Mouse (Mus musculus) ES-Bruce4 (cell line): ENCODE results near the gene Dnajb8. TPM values are rescaled to one million over a fixed set of nuclear protein-coding genes. Genes with fewer than 3 reads are reported as not detected.

Experiments
- H3K27ac ChIP-seq: 2 replicates; pipeline ENCODE4 v1.5.1; 2012; ENCODE audit warnings: low read length, inconsistent platforms; ENCODE audit not compliant: insufficient read depth
- H3K27me3 ChIP-seq: 2 replicates; pipeline ENCODE4 v1.6.1; 2012; ENCODE audit warnings: mild to moderate bottlenecking, low read length, inconsistent platforms; ENCODE audit not compliant: control insufficient read depth, poor library complexity, insufficient read depth, severe bottlenecking
- H3K36me3 ChIP-seq: 2 replicates; pipeline ENCODE4 v1.6.1; 2012; ENCODE audit warnings: inconsistent platforms, mild to moderate bottlenecking, low read length, moderate library complexity; ENCODE audit not compliant: control insufficient read depth, poor library complexity, insufficient read depth, severe bottlenecking
- H3K4me1 ChIP-seq: one replicate; pipeline ENCODE4 v1.8.1; 2011; ENCODE audit warnings: low read length; ENCODE audit not compliant: control insufficient read depth, insufficient read depth
- H3K4me3 ChIP-seq: 2 replicates; pipeline ENCODE4 v1.5.1; 2011; ENCODE audit warnings: low read depth, mild to moderate bottlenecking, low read length
- H3K9ac ChIP-seq: 2 replicates; pipeline ENCODE4 v1.6.1; 2012; ENCODE audit warnings: low read depth, mild to moderate bottlenecking, inconsistent platforms; ENCODE audit not compliant: poor library complexity, severe bottlenecking
- H3K9me3 ChIP-seq: replicated peaks from 2 replicates; pipeline ENCODE4 v1.6.1; 2012; ENCODE audit warnings: mild to moderate bottlenecking, low read length, inconsistent platforms; ENCODE audit not compliant: control insufficient read depth, poor library complexity, insufficient read depth, severe bottlenecking
- CTCF ChIP-seq: IDR thresholded peaks from one replicate; pipeline ENCODE4 v1.8.1; 2011; ENCODE audit warnings: low read depth, low read length
- EP300 ChIP-seq: IDR thresholded peaks from 2 replicates; pipeline ENCODE4 v1.6.1; 2011; ENCODE audit warnings: low read depth, low read length; ENCODE audit not compliant: insufficient read depth
- POLR2A ChIP-seq: IDR thresholded peaks from one replicate; pipeline ENCODE4 v1.8.1; 2011; ENCODE audit warnings: low read length; ENCODE audit not compliant: insufficient read depth
- polyA plus RNA-seq: library from polyadenylated mRNA; stranded (reverse); fragments of >200 nt; gene quantifications from 2 replicates; pipeline ENCODE4 v1.2.4, GENCODE M21; 2011; ENCODE audit warnings: low read depth; ENCODE audit not compliant: missing spikeins, insufficient read depth, insufficient read length

Gene Dnajb8
- polyA plus RNA-seq, 1 experiment, result not detected

- H3K9ac ChIP-seq, result no peak overlapping the region
- no peaks in the 10 kb centered on the region for H3K27me3 ChIP-seq
- H3K4me1 ChIP-seq, result peaks cover 6% of the 10 kb centered on the region
- H3K27ac ChIP-seq, result no peak overlapping the region
- no peaks in the 10 kb centered on the region for H3K9me3 ChIP-seq
- TF ChIP-seq CTCF, result no peak
- no peak for TF ChIP-seq POLR2A
- TF ChIP-seq EP300, result 0 out of 2 replicates have a peak, but pooled peaks have one; percentile 11
- H3K4me3 ChIP-seq, result no peak overlapping the region
- no peaks in the 10 kb centered on the region for H3K36me3 ChIP-seq
Measured at GRCm38 (mm10) chr6:88215797-88216196, 6.3 kb upstream of the Dnajb8 start.

- H3K4me1 ChIP-seq, result peaks cover 6% of the 10 kb centered on the region
- no peak for TF ChIP-seq EP300
- no peak for TF ChIP-seq CTCF
- TF ChIP-seq POLR2A, result no peak
Measured at GRCm38 (mm10) chr6:88216199-88216598, 5.9 kb upstream of the Dnajb8 start.

GRCm38 (mm10) chr6:88219094-88219493 is 3.0 kb upstream of the Dnajb8 start:
- peaks cover 6% of the 10 kb centered on the region for H3K4me1 ChIP-seq
- no peak overlapping the region for H3K4me3 ChIP-seq
- no peak overlapping the region for H3K27ac ChIP-seq
- H3K9me3 ChIP-seq, result no peaks in the 10 kb centered on the region
- TF ChIP-seq CTCF (no peak), EP300 (no peak), POLR2A (no peak)
- H3K9ac ChIP-seq, result no peak overlapping the region
- H3K27me3 ChIP-seq, result no peaks in the 10 kb centered on the region
- no peaks in the 10 kb centered on the region for H3K36me3 ChIP-seq

More at GRCm38 (mm10) chr6:88216199-88216598, 5.9 kb upstream of the Dnajb8 start:
- no peak overlapping the region for H3K27ac ChIP-seq
- no peak overlapping the region for H3K9ac ChIP-seq
- no peaks in the 10 kb centered on the region for H3K36me3 ChIP-seq
- no peak overlapping the region for H3K4me3 ChIP-seq
- no peaks in the 10 kb centered on the region for H3K9me3 ChIP-seq
- H3K27me3 ChIP-seq, result no peaks in the 10 kb centered on the region

GRCm38 (mm10) chr6:88226570-88226994 is 4.5 kb downstream of the Dnajb8 start:
- H3K9ac ChIP-seq, result no peak overlapping the region
- no peak overlapping the region for H3K4me3 ChIP-seq
- no peak overlapping the region for H3K27ac ChIP-seq
- H3K36me3 ChIP-seq, result no peaks in the 10 kb centered on the region
- TF ChIP-seq EP300, result no peak
- no peak for TF ChIP-seq CTCF
- no peaks in the 10 kb centered on the region for H3K27me3 ChIP-seq
- H3K4me1 ChIP-seq, result peaks cover 3% of the 10 kb centered on the region
- H3K9me3 ChIP-seq, result no peaks in the 10 kb centered on the region

GRCm38 (mm10) chr6:88227537-88227936 is 5.5 kb downstream of the Dnajb8 start:
- Histone ChIP-seq H3K4me3 (no peak overlapping the region), H3K4me1 (peaks cover 9% of the 10 kb centered on the region), H3K9me3 (no peaks in the 10 kb centered on the region), H3K9ac (no peak overlapping the region), H3K27ac (no peak overlapping the region), H3K27me3 (no peaks in the 10 kb centered on the region), H3K36me3 (no peaks in the 10 kb centered on the region)
- no peak for TF ChIP-seq POLR2A
- no peak for TF ChIP-seq CTCF
- TF ChIP-seq EP300, result no peak

GRCm38 (mm10) chr6:88229221-88229620 is 7.2 kb downstream of the Dnajb8 start:
- TF ChIP-seq EP300 (no peak), CTCF (no peak), POLR2A (no peak)
- Histone ChIP-seq H3K27ac (no peak overlapping the region), H3K9me3 (no peaks in the 10 kb centered on the region), H3K9ac (no peak overlapping the region), H3K4me1 (peaks cover 24% of the 10 kb centered on the region), H3K4me3 (no peak overlapping the region), H3K36me3 (no peaks in the 10 kb centered on the region), H3K27me3 (no peaks in the 10 kb centered on the region)
